Mouse (Mus musculus) erythroblast, embryonic 14.5 days (primary cell): ENCODE results near the gene Fam53b.

Experiments used
- GATA1 ChIP-seq: IDR thresholded peaks from 2 replicates; pipeline ENCODE4 v1.6.1; 2012; ENCODE audit warnings: low read length, inconsistent platforms, mixed read lengths
- TAL1 ChIP-seq: IDR thresholded peaks from 3 replicates; pipeline ENCODE4 v1.6.1; 2012; ENCODE audit warnings: low read length, inconsistent platforms, mixed read lengths

GRCm38 (mm10) chr7:132749504-132749903, 64.2 kb downstream of the Fam53b start:
- no peak for TF ChIP-seq TAL1
- no peak for TF ChIP-seq GATA1
